Mouse (Mus musculus): ENCODE measurements around the gene Caprin1.

Gene Caprin1
- long read RNA-seq, experiment 1, full-length matches to known transcripts: 33 of 69 reads
- long read RNA-seq, experiment 1, partial matches to known transcripts: 22 of 69 reads
- long read RNA-seq, experiment 1, other reads (novel, unspliced or antisense): 14 of 69 reads
- long read RNA-seq, experiment 2, full-length matches to known transcripts: 44 of 80 reads
- long read RNA-seq, experiment 2, partial matches to known transcripts: 21 of 80 reads
- long read RNA-seq, experiment 2, other reads (novel, unspliced or antisense): 15 of 80 reads

- intact Hi-C loops (cut with DNase I): loop anchor here (2.0 kb wide), 2 partner anchors 37 to 51 kb away; partner anchors contain the start of gene Nat10
Measured at GRCm38 (mm10) chr2:103797491-103798009, at the start of gene Caprin1. Gene Caprin1 (minus strand): TSS chr2:103797649.

GRCm38 (mm10) chr2:103846875-103847274, 49.4 kb upstream of the Caprin1 start:
- intact Hi-C loops (cut with DNase I): no loop called here

- intact Hi-C loops (cut with DNase I): no loop called here
Measured at GRCm38 (mm10) chr2:103846271-103846670, 48.8 kb upstream of the Caprin1 start.

- intact Hi-C loops (cut with DNase I): no loop called here
Measured at GRCm38 (mm10) chr2:103844016-103844415, 46.6 kb upstream of the Caprin1 start.

- intact Hi-C loops (cut with DNase I): no loop called here
Measured at GRCm38 (mm10) chr2:103843321-103843720, 45.9 kb upstream of the Caprin1 start.

- intact Hi-C loops (cut with DNase I): no loop called here
Measured at GRCm38 (mm10) chr2:103842299-103842698, 44.9 kb upstream of the Caprin1 start.

- intact Hi-C loops (cut with DNase I): no loop called here
Measured at GRCm38 (mm10) chr2:103838483-103838882, 41.0 kb upstream of the Caprin1 start.

- intact Hi-C loops (cut with DNase I): no loop called here
Measured at GRCm38 (mm10) chr2:103837166-103837565, 39.7 kb upstream of the Caprin1 start.

- intact Hi-C loops (cut with DNase I): no loop called here
Measured at GRCm38 (mm10) chr2:103835614-103836395, 38.4 kb upstream of the Caprin1 start.

- intact Hi-C loops (cut with DNase I): no loop called here
Measured at GRCm38 (mm10) chr2:103833816-103834445, 36.5 kb upstream of the Caprin1 start.

- intact Hi-C loops (cut with DNase I): no loop called here
Measured at GRCm38 (mm10) chr2:103832899-103833298, 35.5 kb upstream of the Caprin1 start.

- intact Hi-C loops (cut with DNase I): no loop called here
Measured at GRCm38 (mm10) chr2:103828900-103829299, 31.5 kb upstream of the Caprin1 start.

- intact Hi-C loops (cut with DNase I): no loop called here
Measured at GRCm38 (mm10) chr2:103824916-103825315, 27.5 kb upstream of the Caprin1 start.

- intact Hi-C loops (cut with DNase I): no loop called here
Measured at GRCm38 (mm10) chr2:103822560-103822959, 25.1 kb upstream of the Caprin1 start.

- intact Hi-C loops (cut with DNase I): no loop called here
Measured at GRCm38 (mm10) chr2:103817145-103817895, 19.9 kb upstream of the Caprin1 start.

GRCm38 (mm10) chr2:103815976-103816375, 18.5 kb upstream of the Caprin1 start:
- intact Hi-C loops (cut with DNase I): no loop called here

- intact Hi-C loops (cut with DNase I): no loop called here
Measured at GRCm38 (mm10) chr2:103811465-103812191, 14.2 kb upstream of the Caprin1 start.

- intact Hi-C loops (cut with DNase I): no loop called here
Measured at GRCm38 (mm10) chr2:103810412-103810811, 13.0 kb upstream of the Caprin1 start.

- intact Hi-C loops (cut with DNase I): no loop called here
Measured at GRCm38 (mm10) chr2:103808466-103808865, 11.0 kb upstream of the Caprin1 start.

- intact Hi-C loops (cut with DNase I): no loop called here
Measured at GRCm38 (mm10) chr2:103803770-103804530, 6.5 kb upstream of the Caprin1 start.
